Mouse (Mus musculus) liver, embryonic 14.5 days (tissue): Measurements from ENCODE around the gene Boll. TPM values are rescaled to one million over a fixed set of nuclear protein-coding genes. Genes with fewer than 3 reads are reported as not detected.

ENCODE experiments used
- ATAC-seq: fragments of 200-750 bp; cut with Nextera tagmentation; 2 replicates; pipeline ENCODE4 v1.8.0; 2017; ENCODE audit warnings: moderate number of reproducible peaks, mild to moderate bottlenecking, moderate library complexity; ENCODE audit not compliant: insufficient read depth
- DNase-seq, 3 experiments: peaks; one replicate each; pipeline ENCODE4 v3.0.0-alpha.2; 2012 to 2013; ENCODE audit warnings: low read depth in 3 of 3, low spot score in 3 of 3
- H3K27ac ChIP-seq: fragments of 300-500 bp; sonication (generic); 2 replicates; pipeline ENCODE4 v1.5.1; 2014; ENCODE audit warnings: moderate library complexity, mild to moderate bottlenecking, control low read depth, inconsistent platforms
- H3K27me3 ChIP-seq: fragments of 300-500 bp; sonication (generic); 2 replicates; pipeline ENCODE4 v1.6.1; 2014; ENCODE audit warnings: mild to moderate bottlenecking, low read length, moderate library complexity; ENCODE audit not compliant: control insufficient read depth, insufficient read depth
- H3K36me3 ChIP-seq: fragments of 300-500 bp; sonication (generic); replicated peaks from 2 replicates; pipeline ENCODE4 v1.6.1; 2014; ENCODE audit warnings: low read depth; ENCODE audit not compliant: control insufficient read depth, insufficient read depth
- H3K4me1 ChIP-seq, 2 experiments: fragments of 200-500 bp in 1 of 2; fragments of 300-500 bp in 1 of 2; sonication (generic) in 1 of 2; replicated peaks; 2 replicates each; pipeline ENCODE4 v1.6.1; 2012 to 2014; ENCODE audit warnings: antibody characterized with exemption in 1 of 2, inconsistent platforms in 1 of 2, low read length in 1 of 2; ENCODE audit not compliant: control insufficient read depth in 2 of 2, insufficient read depth in 2 of 2
- H3K4me2 ChIP-seq: fragments of 300-500 bp; sonication (generic); 2 replicates; pipeline ENCODE4 v1.6.1; 2014; ENCODE audit warnings: low read depth, mild to moderate bottlenecking, control low read depth, moderate library complexity
- H3K4me3 ChIP-seq, 2 experiments: fragments of 200-500 bp in 1 of 2; fragments of 300-500 bp in 1 of 2; sonication (generic) in 1 of 2; 2 replicates each; pipeline ENCODE4 v1.5.1; 2012 to 2014; ENCODE audit warnings: low read depth in 2 of 2, low read length in 2 of 2, mild to moderate bottlenecking in 2 of 2, control low read depth in 1 of 2, inconsistent platforms in 1 of 2, moderate library complexity in 1 of 2; ENCODE audit not compliant: insufficient read depth in 1 of 2
- H3K9ac ChIP-seq: fragments of 300-500 bp; sonication (generic); replicated peaks from 2 replicates; pipeline ENCODE4 v1.6.1; 2014; ENCODE audit warnings: mild to moderate bottlenecking, control low read depth, moderate library complexity
- H3K9me3 ChIP-seq: fragments of 300-500 bp; sonication (generic); 2 replicates; pipeline ENCODE4 v1.6.1; 2016; ENCODE audit warnings: low read length, mixed read lengths; ENCODE audit not compliant: control insufficient read depth
- CTCF ChIP-seq: IDR thresholded peaks from 2 replicates; pipeline ENCODE4 v1.5.1; 2016; ENCODE audit warnings: antibody characterized with exemption, low read depth, control low read depth
- EP300 ChIP-seq: IDR thresholded peaks from 2 replicates; pipeline ENCODE4 v1.6.1; 2016; ENCODE audit warnings: antibody characterized with exemption, low read depth
- WGBS: fragments of 180-500 bp; shearing (Covaris S2); extraction: QIAGEN DNeasy Blood & Tissue Kit; methylation state at CpG from one replicate; pipeline ENCODE4 v1.1.7; 2014; ENCODE audit not compliant: insufficient replicate concordance; 5-methylcytosine and 5-hydroxymethylcytosine counted together
- polyA plus RNA-seq, 2 experiments: library from polyadenylated mRNA; depleted of rRNA in 1 of 2; stranded (reverse) in 1 of 2; unstranded in 1 of 2; fragments of >200 nt; fragmentation: Nextera tagmentation in 1 of 2; extraction: Ambion mirVana in 1 of 2; gene quantifications; 2 replicates each; pipeline versions ENCODE4 v1.2.1 to v1.2.3; 2012 to 2014

The Boll gene
- polyA plus RNA-seq, 2 experiments, result not detected

DNA sequence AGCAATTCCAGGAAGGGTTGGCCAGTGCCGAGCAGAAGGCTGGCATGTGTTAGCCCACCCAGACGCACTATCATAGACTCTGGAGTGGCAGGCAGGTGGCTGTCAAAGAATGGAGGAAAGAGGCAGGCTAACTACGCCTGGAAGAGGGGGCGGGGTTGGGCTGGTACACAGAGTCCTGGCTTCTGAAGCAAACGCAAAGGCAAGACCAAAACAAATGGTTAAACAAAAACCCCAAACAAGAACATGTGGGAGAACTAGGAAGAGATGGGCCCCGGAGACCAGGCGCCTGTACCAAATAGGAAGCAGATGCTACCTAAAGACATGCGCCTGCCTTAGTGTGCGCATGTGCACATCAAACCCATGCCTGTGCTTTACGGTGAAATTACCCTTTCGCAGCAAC, 139.2 kb downstream of the Boll start:
- WGBS, result 58% methylated on average over 11 of the region's 11 CpGs
- DNase-seq (no peak), ATAC-seq (no peak)
- H3K9ac ChIP-seq, result no peak overlapping the region
- no peak overlapping the region for H3K4me3 ChIP-seq
- TF ChIP-seq CTCF, result no peak
- TF ChIP-seq EP300, result no peak
- no peaks in the 10 kb centered on the region for H3K9me3 ChIP-seq
- peaks cover 12% of the 10 kb centered on the region for H3K27me3 ChIP-seq
- no peaks in the 10 kb centered on the region for H3K36me3 ChIP-seq
- H3K27ac ChIP-seq, result no peak overlapping the region
- no peak overlapping the region for H3K4me2 ChIP-seq
- H3K4me1 ChIP-seq, result no peaks in the 10 kb centered on the region

DNA sequence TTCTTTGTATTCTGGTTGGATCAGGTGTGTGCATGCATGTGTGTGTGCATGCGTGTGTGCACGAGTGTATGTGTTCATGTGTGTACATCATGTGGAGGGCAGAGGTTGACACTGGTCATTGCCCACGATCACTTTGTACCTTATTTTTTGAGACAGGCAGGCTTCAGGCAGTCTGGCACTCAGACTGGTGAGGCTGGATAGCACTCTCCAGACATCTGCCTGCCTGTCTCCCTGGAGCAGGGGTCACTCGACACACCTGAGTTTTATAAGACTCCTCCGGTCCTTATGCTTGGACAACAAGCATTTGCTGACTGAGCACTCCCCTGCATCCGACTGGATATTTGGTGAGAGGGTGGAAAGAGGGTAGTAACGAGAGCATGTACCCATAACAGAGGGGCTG, 140.2 kb downstream of the Boll start:
- DNase-seq (no peak), ATAC-seq (no peak)
- H3K27ac ChIP-seq, result no peak overlapping the region
- no peaks in the 10 kb centered on the region for H3K4me1 ChIP-seq
- no peaks in the 10 kb centered on the region for H3K9me3 ChIP-seq
- H3K9ac ChIP-seq, result no peak overlapping the region
- no peak for TF ChIP-seq CTCF
- no peak for TF ChIP-seq EP300
- H3K4me3 ChIP-seq, result no peak overlapping the region
- 61% methylated on average over 7 of the region's 7 CpGs for WGBS
- H3K27me3 ChIP-seq, result peaks cover 12% of the 10 kb centered on the region
- no peak overlapping the region for H3K4me2 ChIP-seq
- no peaks in the 10 kb centered on the region for H3K36me3 ChIP-seq

DNA sequence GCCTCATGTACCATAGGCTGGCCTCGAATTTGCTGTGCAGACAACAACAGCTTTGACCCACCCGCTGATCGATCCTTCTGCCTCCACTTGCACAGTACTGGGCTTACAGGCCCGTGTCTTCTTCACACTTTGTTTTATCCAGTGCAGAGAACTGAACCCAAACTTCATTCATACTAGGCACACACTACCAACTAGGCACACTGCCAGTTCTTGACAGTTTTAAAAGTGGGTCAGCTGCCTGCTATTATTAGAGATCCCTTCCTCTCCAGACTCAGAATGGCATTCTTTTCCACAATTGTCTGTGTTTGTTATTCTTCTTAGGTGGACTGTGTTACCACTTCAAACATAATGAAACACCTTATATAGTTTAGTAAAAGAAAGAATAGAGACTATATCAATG, 141.9 kb downstream of the Boll start:
- ATAC-seq (no peak), DNase-seq (no peak)
- Histone ChIP-seq H3K4me3 (no peak overlapping the region), H3K36me3 (no peaks in the 10 kb centered on the region), H3K9me3 (no peaks in the 10 kb centered on the region), H3K4me1 (no peaks in the 10 kb centered on the region), H3K9ac (no peak overlapping the region), H3K27me3 (peaks cover 11% of the 10 kb centered on the region), H3K27ac (no peak overlapping the region), H3K4me2 (no peak overlapping the region)
- TF ChIP-seq EP300 (no peak), CTCF (no peak)
- WGBS, result 61% methylated on average over 4 of the region's 4 CpGs

DNA sequence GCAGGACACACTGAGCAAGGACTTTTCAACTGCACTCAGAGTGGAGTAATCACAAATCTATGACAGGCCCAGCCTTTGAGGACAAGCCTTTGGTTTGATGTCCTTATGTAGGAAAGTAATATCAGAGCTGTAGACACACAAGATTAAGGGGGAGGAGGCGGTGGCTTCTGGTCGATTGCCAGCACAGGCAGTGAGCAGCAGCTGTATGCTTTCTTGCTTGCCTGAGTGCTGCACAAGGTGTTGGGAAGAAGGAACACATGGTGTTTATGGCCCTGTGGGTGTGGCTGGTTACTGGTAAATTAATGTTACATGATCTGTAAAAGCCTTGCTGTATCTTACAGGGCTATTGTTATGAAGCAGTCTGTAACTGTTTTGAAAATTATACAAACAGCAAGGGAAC, 146.1 kb downstream of the Boll start:
- H3K4me2 ChIP-seq, result no peak overlapping the region
- H3K36me3 ChIP-seq, result no peaks in the 10 kb centered on the region
- no peaks in the 10 kb centered on the region for H3K4me1 ChIP-seq
- no peak overlapping the region for H3K4me3 ChIP-seq
- ATAC-seq (no peak), DNase-seq (no peak)
- WGBS, result 44% methylated on average over 2 of the region's 2 CpGs
- no peaks in the 10 kb centered on the region for H3K9me3 ChIP-seq
- H3K27me3 ChIP-seq, result no peaks in the 10 kb centered on the region
- H3K27ac ChIP-seq, result no peak overlapping the region
- H3K9ac ChIP-seq, result no peak overlapping the region
- TF ChIP-seq CTCF, result no peak
- TF ChIP-seq EP300, result no peak

DNA sequence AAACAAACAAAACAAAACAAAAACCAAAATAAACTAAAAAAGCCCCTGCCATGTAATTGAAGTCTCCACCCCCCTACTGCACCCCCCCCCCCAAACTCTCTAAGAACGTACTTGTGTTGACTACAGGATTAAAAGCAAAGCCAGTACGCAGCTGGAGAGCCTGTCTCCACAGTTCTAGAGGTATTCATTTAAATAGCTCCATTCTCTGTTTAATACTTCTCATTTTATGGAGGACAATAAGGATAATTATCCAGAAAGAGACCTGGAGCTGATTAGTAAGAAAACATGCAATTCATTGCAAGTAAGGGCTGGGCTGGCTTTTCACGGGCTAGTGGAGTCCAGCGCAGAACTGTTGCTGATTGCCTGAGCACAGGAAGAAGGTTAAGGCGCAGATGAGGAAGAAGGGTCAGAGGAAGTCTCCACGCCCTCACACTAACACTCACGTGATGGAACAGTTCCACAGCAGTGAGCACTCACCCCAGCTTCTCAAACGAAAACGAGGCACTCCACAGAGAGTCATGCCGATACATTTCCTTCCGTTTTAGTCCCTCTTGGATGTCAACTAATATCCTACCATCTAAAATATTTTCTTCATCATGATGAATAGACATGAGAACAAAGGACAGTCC, 148.0 kb downstream of the Boll start:
- peak in 1 of 3 experiments; percentile 10 for DNase-seq
- ATAC-seq, result no peak
- H3K9ac ChIP-seq, result no peak overlapping the region
- no peaks in the 10 kb centered on the region for H3K9me3 ChIP-seq
- no peak overlapping the region for H3K4me3 ChIP-seq
- WGBS, result 32% methylated on average over 11 of the region's 11 CpGs
- TF ChIP-seq CTCF (no peak), EP300 (no peak)
- peaks cover 0 to 4% of the 10 kb centered on the region in 2 experiments; a peak in 1 of 4 replicates for H3K4me1 ChIP-seq
- H3K27me3 ChIP-seq, result no peaks in the 10 kb centered on the region
- no peak overlapping the region for H3K4me2 ChIP-seq
- no peak overlapping the region for H3K27ac ChIP-seq
- no peaks in the 10 kb centered on the region for H3K36me3 ChIP-seq
